ENCODE assay signal across 7 mouse cellular contexts in genomic region chr5:103737208-103738066, GRCm38 (mm10). TPM values are rescaled to one million over a fixed set of nuclear protein-coding genes. Genes with fewer than 3 reads are reported as not detected.
DNase-seq lines count a peak whose midpoint lies in the region; ATAC-seq and TF ChIP-seq lines count a peak whose summit lies in the region.

No protein-coding gene starts in this region.

- H3K9ac ChIP-seq in intestine, embryonic 15.5 days = no peak overlapping the region
- H3K9ac ChIP-seq in neural tube, embryonic 15.5 days (replicated peaks) = no peak overlapping the region

- H3K4me3 ChIP-seq in C2C12 (ENCODE audit: insufficient read depth, poor library complexity, severe bottlenecking) = no peak overlapping the region
- no peak overlapping the region for H3K4me3 ChIP-seq in intestine, embryonic 15.5 days (replicated peaks)
- H3K4me3 ChIP-seq in left cerebral cortex, adult 2 months = no peak overlapping the region
- H3K4me3 ChIP-seq in neural tube, embryonic 15.5 days (replicated peaks) = no peak overlapping the region

- WGBS in intestine, embryonic 15.5 days = 54% methylated on average over 26 of the region's 26 CpGs
- WGBS in neural tube, embryonic 15.5 days = 70% methylated on average over 26 of the region's 26 CpGs

- H3K79me2 ChIP-seq in C2C12 (ENCODE audit: control insufficient read depth, insufficient read depth) = peaks cover 9% of the 10 kb centered on the region

- no peak for TF ChIP-seq CTCF in C2C12 (IDR thresholded peaks at IDR 0.05; ENCODE audit: control insufficient read depth, insufficient read depth, insufficient read length)
- TF ChIP-seq CTCF in left cerebral cortex, adult 2 months (IDR thresholded peaks at IDR 0.05) = no peak

- intact Hi-C loops in left cerebral cortex, adult 2 months (cut with DNase I) = no loop called here

- H3K27me3 ChIP-seq in C2C12 (ENCODE audit: control insufficient read depth, insufficient read depth, insufficient read length) = no peaks in the 10 kb centered on the region
- no peaks in the 10 kb centered on the region for H3K27me3 ChIP-seq in intestine, embryonic 15.5 days (replicated peaks)
- H3K27me3 ChIP-seq in neural tube, embryonic 15.5 days (replicated peaks) = no peaks in the 10 kb centered on the region

- no peak overlapping the region for H3K4me2 ChIP-seq in intestine, embryonic 15.5 days (replicated peaks)
- no peak overlapping the region for H3K4me2 ChIP-seq in neural tube, embryonic 15.5 days

- H3K27ac ChIP-seq in intestine, embryonic 15.5 days = no peak overlapping the region
- H3K27ac ChIP-seq in left cerebral cortex, adult 2 months = no peak overlapping the region
- no peak overlapping the region for H3K27ac ChIP-seq in neural tube, embryonic 15.5 days (replicated peaks)

- peak; percentile 68 for DNase-seq in Muller cell, postnatal 12 days (ENCODE audit: inconsistent ontology term)
- peak; percentile 67 for DNase-seq in lung, postnatal 25 days (ENCODE audit: low spot score)
- no peak for DNase-seq in left cerebral cortex, adult 2 months (ENCODE audit: extremely low spot score in 1 of 2, low spot score in 2 of 2)
- no peak for DNase-seq in layer of hippocampus, postnatal 14 days (ENCODE audit: low spot score in 2 of 2)

- H3K36me3 ChIP-seq in C2C12 (ENCODE audit: control insufficient read depth, insufficient read depth) = no peaks in the 10 kb centered on the region
- H3K36me3 ChIP-seq in intestine, embryonic 15.5 days = no peaks in the 10 kb centered on the region
- H3K36me3 ChIP-seq in neural tube, embryonic 15.5 days = no peaks in the 10 kb centered on the region

- no peaks in the 10 kb centered on the region for H3K9me3 ChIP-seq in intestine, embryonic 15.5 days
- H3K9me3 ChIP-seq in neural tube, embryonic 15.5 days (replicated peaks) = no peaks in the 10 kb centered on the region

- peak; percentile 87 for ATAC-seq in intestine, embryonic 15.5 days
- ATAC-seq in neural tube, embryonic 15.5 days (ENCODE audit: low FRiP score) = no peak

- peaks cover 2% of the 10 kb centered on the region for H3K79me3 ChIP-seq in C2C12 (ENCODE audit: low read depth)

- no peaks in the 10 kb centered on the region for H3K4me1 ChIP-seq in intestine, embryonic 15.5 days (replicated peaks)
- no peaks in the 10 kb centered on the region for H3K4me1 ChIP-seq in neural tube, embryonic 15.5 days

- H3ac ChIP-seq in C2C12 (ENCODE audit: control insufficient read depth, insufficient read length, low read depth) = no peak overlapping the region

TF ChIP-seq in C2C12, 6 proteins besides CTCF, POLR2A, EP300 and RAD21:
- TF ChIP-seq MAX (IDR thresholded peaks at IDR 0.05) = peak; percentile 80
- no peak for TF ChIP-seq USF1 (IDR thresholded peaks at IDR 0.05; ENCODE audit: low read depth)
- no peak for TF ChIP-seq MYOG (IDR thresholded peaks at IDR 0.05; ENCODE audit: control insufficient read depth, extremely low read depth, insufficient read length)
- no peak for TF ChIP-seq MYOD1 (IDR thresholded peaks at IDR 0.05; ENCODE audit: control insufficient read depth, insufficient read length, low read depth)
- peak; percentile 86 for TF ChIP-seq CEBPB (IDR thresholded peaks at IDR 0.05; ENCODE audit: low read depth)

RNA-seq across cellular contexts. Expression of gene Aff1, which starts 45.3 kb away (rescaled TPM):
- 10.0 TPM for polyA plus RNA-seq in C2C12 (2012; fragmentation: generic; extraction: Trizol)
- polyA plus RNA-seq in intestine, embryonic 15.5 days (2015; fragmentation: Nextera tagmentation; extraction: Ambion mirVana) = 5.3 TPM in 2 replicates
- 10 to 100 TPM; 12.8 to 16.7 TPM for total RNA-seq in left cerebral cortex, adult 2 months (2021)
- total RNA-seq in layer of hippocampus, postnatal 14 days (2021) = 10 to 100 TPM; 13.1 to 14.0 TPM
- 1.7 and 5.8 TPM in 2 replicates for polyA plus RNA-seq in neural tube, embryonic 15.5 days (2015; fragmentation: Nextera tagmentation; extraction: Ambion mirVana)

Comparison
In these comparisons a context has a peak if more than half of its experiments do, and no peak if none do; other contexts are left out.
1. DNase-seq: peak in Muller cell, postnatal 12 days (single experiment) and lung, postnatal 25 days (single experiment); none in left cerebral cortex, adult 2 months (0 of 2) and layer of hippocampus, postnatal 14 days (0 of 2).